Mouse (Mus musculus) bone marrow macrophage, adult 2 months (primary cell): ENCODE measurements around the gene Kcnip4.

Experiments
- CTCF ChIP-seq: IDR thresholded peaks from 2 replicates; pipeline ENCODE4 v1.5.1; 2012; ENCODE audit warnings: low read depth, mild to moderate bottlenecking, low read length, moderate library complexity
- POLR2A ChIP-seq: IDR thresholded peaks from 2 replicates; pipeline ENCODE4 v1.6.1; 2012; ENCODE audit warnings: mild to moderate bottlenecking, low read depth, low read length, borderline replicate concordance

DNA sequence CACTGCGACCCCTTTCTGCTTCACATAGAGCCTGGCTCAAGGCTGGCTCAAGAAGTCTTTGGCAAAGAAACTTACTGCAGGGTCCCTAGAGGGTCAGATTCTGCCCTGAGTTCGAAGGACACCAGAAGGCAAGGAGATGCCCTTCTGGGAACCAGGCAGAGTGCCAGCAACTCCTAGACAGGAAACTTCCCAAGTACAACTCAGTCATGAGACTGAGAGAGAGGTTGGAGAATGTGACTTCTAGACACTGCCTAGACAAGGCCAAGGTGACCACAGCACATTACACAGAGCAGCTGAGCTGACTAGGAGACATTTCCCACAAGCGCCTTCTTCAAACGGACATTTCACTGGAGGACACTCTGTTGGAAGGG lies 520 bp upstream of the Kcnip4 start:
- no peak for TF ChIP-seq POLR2A
- no peak for TF ChIP-seq CTCF
